Mouse (Mus musculus): ENCODE data around the gene Jak2. TPM values are rescaled to one million over a fixed set of nuclear protein-coding genes. Genes with fewer than 3 reads are reported as not detected.

The Jak2 gene
- polyA plus RNA-seq, 1 experiment from 2014 or later: 8.8 TPM

DNA sequence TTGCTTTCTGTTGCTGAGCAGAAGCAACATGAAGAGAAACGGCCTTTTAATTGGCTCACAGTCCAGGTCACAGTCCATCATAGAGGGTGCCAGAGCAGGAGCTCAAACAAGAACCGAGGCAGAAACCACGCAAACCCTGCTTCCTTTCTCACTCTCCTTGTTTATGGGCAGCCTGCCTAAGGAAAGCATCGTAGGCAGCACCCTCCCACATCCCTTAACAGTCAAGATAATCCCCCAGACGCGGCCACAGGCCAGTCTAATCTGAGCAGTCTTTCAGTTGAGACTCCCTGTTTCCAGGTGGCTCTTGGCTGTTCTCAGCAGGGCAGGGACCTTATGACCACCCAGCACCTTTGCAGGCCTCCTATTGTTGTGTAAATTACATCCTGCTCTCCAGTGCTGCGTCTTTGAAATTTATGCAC is 33.8 kb downstream of the Jak2 start:
- H3K27me3 ChIP-seq: no peaks in the 10 kb centered on the region
- 37% methylated on average over 7 of the region's 7 CpGs for WGBS
- no peak overlapping the region for H3K9ac ChIP-seq
- H3K4me2 ChIP-seq: no peak overlapping the region
- no peaks in the 10 kb centered on the region for H3K9me3 ChIP-seq (replicated peaks)
- H3K4me3 ChIP-seq (replicated peaks): no peak overlapping the region
- ATAC-seq (replicated peaks; ENCODE audit: low FRiP score): no peak
- 0 out of 2 replicates have a peak, but pooled peaks cover 6% of the 10 kb centered on the region for H3K4me1 ChIP-seq
- peaks cover 30% of the 10 kb centered on the region for H3K36me3 ChIP-seq
- no peak overlapping the region for H3K27ac ChIP-seq

DNA sequence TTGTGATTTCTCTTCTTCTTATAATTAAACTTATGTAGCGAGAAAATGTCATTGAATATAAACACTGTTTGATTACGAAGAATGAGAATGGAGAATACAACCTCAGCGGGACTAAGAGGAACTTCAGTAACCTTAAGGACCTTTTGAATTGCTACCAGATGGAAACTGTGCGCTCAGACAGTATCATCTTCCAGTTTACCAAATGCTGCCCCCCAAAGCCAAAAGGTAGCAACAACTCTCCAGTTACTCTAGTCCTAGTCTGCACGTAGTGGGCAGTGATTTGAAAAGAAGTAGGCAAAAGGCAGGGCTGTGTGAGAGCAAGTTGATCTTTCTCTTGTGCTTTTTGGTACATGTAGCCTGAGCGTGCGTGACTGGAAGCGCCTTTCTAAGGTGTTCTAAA is 36.2 kb downstream of the Jak2 start:
- Histone ChIP-seq H3K27ac (no peak overlapping the region), H3K4me2 (no peak overlapping the region), H3K36me3 (peaks cover 43% of the 10 kb centered on the region), H3K27me3 (no peaks in the 10 kb centered on the region), H3K4me1 (0 out of 2 replicates have a peak, but pooled peaks cover 6% of the 10 kb centered on the region), H3K9me3 (replicated peaks) (no peaks in the 10 kb centered on the region), H3K9ac (no peak overlapping the region), H3K4me3 (replicated peaks) (no peak overlapping the region)
- ATAC-seq (replicated peaks; ENCODE audit: low FRiP score): no peak
- 72% methylated on average over 8 of the region's 8 CpGs for WGBS

DNA sequence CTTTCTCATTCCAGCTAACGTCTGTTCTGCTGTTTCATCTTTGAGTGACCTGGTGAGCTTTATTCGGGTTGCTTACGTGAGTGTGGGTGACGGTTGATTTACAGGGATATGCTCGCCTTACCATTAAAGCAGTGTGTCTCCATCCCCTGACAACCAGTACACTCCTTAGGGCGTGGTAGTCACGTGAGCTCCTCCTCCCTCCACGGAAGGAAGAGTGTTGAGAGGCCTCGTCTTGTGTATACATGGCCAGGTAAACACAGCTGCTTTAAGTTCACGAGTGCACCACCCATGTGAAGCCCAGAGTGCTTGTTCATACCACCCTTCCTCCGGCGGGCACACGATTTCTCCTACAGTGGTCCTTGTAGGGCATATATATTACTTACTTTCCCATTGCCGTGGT is 39.9 kb downstream of the Jak2 start:
- Histone ChIP-seq H3K36me3 (peaks cover 38% of the 10 kb centered on the region), H3K27ac (no peak overlapping the region), H3K4me2 (no peak overlapping the region), H3K4me3 (replicated peaks) (no peak overlapping the region), H3K4me1 (no peaks in the 10 kb centered on the region), H3K9ac (no peak overlapping the region), H3K9me3 (replicated peaks) (no peaks in the 10 kb centered on the region), H3K27me3 (no peaks in the 10 kb centered on the region)
- WGBS: 67% methylated on average over 14 of the region's 14 CpGs
- no peak for ATAC-seq (replicated peaks; ENCODE audit: low FRiP score)

DNA sequence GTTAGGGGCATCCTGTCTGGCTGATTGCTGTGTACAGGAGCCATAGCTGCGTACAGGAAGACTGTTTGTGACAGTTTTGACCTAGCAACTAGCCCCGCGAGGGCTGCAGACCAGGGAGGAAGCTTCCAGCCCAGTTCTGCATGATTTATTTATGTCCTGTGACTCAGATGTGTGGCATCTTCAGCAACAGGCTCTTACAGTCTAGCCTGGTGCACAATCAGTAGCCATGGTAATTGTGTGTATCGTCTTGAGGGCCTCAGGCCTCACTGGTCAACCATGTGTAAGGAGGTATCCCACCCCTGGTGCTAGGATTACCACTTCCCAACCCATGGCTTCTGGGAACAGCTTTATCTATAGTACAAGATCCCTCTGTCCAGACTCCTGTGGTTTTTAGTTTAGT is 40.9 kb downstream of the Jak2 start:
- peaks cover 39% of the 10 kb centered on the region for H3K36me3 ChIP-seq
- 48% methylated on average over 4 of the region's 4 CpGs for WGBS
- ATAC-seq (replicated peaks; ENCODE audit: low FRiP score): no peak

DNA sequence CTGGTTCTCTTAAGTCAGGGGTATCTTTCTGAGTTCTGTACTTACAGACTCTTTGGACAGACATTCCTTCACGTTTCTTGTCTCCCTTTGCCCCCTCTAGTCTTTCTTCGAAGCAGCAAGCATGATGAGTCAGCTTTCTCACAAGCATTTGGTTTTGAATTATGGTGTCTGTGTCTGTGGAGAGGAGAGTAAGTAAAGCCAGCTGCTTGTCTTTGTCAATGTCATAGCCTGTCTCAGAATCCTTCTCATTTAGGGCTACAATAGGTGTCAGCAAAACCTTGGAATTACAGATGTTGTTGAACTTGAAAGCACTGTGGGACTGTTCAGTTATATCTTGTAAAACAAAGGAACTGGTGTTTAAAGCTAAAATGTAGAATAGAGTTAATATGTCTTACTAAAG is 43.1 kb downstream of the Jak2 start:
- H3K27me3 ChIP-seq: no peaks in the 10 kb centered on the region
- no peak overlapping the region for H3K27ac ChIP-seq
- H3K9me3 ChIP-seq (replicated peaks): no peaks in the 10 kb centered on the region
- H3K4me3 ChIP-seq (replicated peaks): no peak overlapping the region
- no peak for ATAC-seq (replicated peaks; ENCODE audit: low FRiP score)
- no peaks in the 10 kb centered on the region for H3K4me1 ChIP-seq
- WGBS: 38% methylated on average over 2 of the region's 2 CpGs
- peaks cover 44% of the 10 kb centered on the region for H3K36me3 ChIP-seq
- no peak overlapping the region for H3K4me2 ChIP-seq
- H3K9ac ChIP-seq: no peak overlapping the region

More for the DNA sequence above, 40.9 kb downstream of the Jak2 start:
- no peak overlapping the region for H3K4me2 ChIP-seq
- H3K27ac ChIP-seq: no peak overlapping the region
- no peaks in the 10 kb centered on the region for H3K27me3 ChIP-seq
- no peaks in the 10 kb centered on the region for H3K9me3 ChIP-seq (replicated peaks)
- no peak overlapping the region for H3K4me3 ChIP-seq (replicated peaks)
- no peaks in the 10 kb centered on the region for H3K4me1 ChIP-seq
- H3K9ac ChIP-seq: no peak overlapping the region

DNA sequence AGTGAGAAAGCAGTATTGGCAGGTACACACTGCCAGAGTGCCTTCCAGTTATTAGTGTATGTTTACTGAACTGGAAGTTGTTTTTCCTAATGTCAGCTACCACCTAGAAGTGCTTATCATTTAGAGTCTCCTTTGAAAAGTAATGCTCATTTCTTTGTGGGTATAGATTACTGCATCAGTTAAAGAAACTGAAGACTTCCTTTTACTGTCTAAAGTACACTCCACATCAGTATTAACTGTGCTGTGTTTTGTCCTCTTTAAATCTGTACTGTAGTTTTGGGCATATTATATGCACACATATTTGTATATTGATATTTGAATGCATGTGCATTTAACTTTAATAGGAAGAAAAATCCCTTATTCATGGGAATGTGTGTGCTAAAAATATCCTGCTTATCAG is 44.5 kb downstream of the Jak2 start:
- Histone ChIP-seq H3K9me3 (replicated peaks) (no peaks in the 10 kb centered on the region), H3K4me2 (no peak overlapping the region), H3K36me3 (peaks cover 53% of the 10 kb centered on the region), H3K9ac (no peak overlapping the region), H3K4me3 (replicated peaks) (no peak overlapping the region), H3K4me1 (no peaks in the 10 kb centered on the region), H3K27me3 (no peaks in the 10 kb centered on the region), H3K27ac (no peak overlapping the region)
- no peak for ATAC-seq (replicated peaks; ENCODE audit: low FRiP score)

DNA sequence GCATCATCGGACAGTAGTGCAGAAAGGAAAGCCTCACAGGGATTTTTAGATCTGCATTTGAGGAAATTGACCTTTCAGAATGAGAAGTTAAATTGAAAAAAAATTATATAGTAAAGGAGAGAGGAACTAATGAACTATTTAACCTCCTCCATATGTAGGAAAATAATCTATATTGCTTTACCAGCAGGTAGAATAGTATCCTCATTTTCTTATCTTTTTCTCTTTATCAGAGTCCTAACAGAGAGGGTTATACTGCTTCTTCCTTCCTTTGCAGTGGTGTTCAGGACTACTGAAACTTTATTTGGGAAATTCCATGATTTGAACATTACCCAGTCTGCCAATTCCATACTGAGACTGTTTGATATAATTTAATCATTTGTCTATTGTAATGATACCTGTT is 45.7 kb downstream of the Jak2 start:
- H3K27ac ChIP-seq: no peak overlapping the region
- no peak overlapping the region for H3K9ac ChIP-seq
- ATAC-seq (replicated peaks; ENCODE audit: low FRiP score): no peak
- no peaks in the 10 kb centered on the region for H3K27me3 ChIP-seq
- no peaks in the 10 kb centered on the region for H3K9me3 ChIP-seq (replicated peaks)
- H3K4me1 ChIP-seq: no peaks in the 10 kb centered on the region
- no peak overlapping the region for H3K4me2 ChIP-seq
- H3K4me3 ChIP-seq (replicated peaks): no peak overlapping the region
- WGBS: 91% methylated on average over 1 of the region's 1 CpGs
- peaks cover 47% of the 10 kb centered on the region for H3K36me3 ChIP-seq

DNA sequence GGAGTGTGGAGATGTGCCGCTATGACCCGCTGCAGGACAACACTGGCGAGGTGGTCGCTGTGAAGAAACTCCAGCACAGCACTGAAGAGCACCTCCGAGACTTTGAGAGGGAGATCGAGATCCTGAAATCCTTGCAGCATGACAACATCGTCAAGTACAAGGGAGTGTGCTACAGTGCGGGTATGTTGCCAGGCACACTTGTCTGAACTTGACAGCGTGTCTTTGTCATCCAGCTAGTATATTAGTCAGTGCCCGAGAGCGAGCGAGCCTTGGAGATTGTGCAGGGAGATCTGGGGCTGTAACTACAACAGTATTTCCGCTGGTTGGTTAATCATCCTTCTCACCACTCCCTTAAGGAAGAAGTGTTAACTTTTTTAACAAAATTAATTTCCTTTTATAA is 49.3 kb downstream of the Jak2 start:
- no peaks in the 10 kb centered on the region for H3K9me3 ChIP-seq (replicated peaks)
- no peak overlapping the region for H3K4me3 ChIP-seq (replicated peaks)
- peaks cover 50% of the 10 kb centered on the region for H3K36me3 ChIP-seq
- H3K27me3 ChIP-seq: no peaks in the 10 kb centered on the region
- WGBS: 93% methylated on average over 13 of the region's 13 CpGs
- H3K4me2 ChIP-seq: no peak overlapping the region
- no peak for ATAC-seq (replicated peaks; ENCODE audit: low FRiP score)
- no peaks in the 10 kb centered on the region for H3K4me1 ChIP-seq
- no peak overlapping the region for H3K27ac ChIP-seq
- no peak overlapping the region for H3K9ac ChIP-seq

DNA sequence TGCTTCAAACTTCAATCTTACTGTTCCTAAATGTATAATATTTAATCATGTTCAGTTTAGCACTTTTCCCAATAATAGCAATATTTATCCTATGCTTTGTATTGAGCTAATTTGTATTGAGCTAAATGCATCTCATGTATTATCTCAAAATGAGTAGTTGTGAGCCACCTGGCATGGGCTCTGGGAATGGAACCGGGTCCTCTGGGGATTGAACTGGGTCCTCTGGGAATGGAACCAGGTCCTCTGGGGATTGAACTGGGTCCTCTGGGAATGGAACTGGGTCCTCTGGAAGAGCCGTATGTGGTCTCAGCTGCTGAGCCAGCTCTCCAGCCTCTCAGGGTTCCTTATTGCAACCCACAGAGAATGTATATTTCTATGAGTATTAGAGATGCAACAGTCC is 50.5 kb downstream of the Jak2 start:
- Histone ChIP-seq H3K36me3 (peaks cover 54% of the 10 kb centered on the region), H3K27me3 (no peaks in the 10 kb centered on the region), H3K4me2 (no peak overlapping the region), H3K27ac (no peak overlapping the region), H3K4me1 (no peaks in the 10 kb centered on the region), H3K4me3 (replicated peaks) (no peak overlapping the region), H3K9ac (no peak overlapping the region), H3K9me3 (replicated peaks) (no peaks in the 10 kb centered on the region)
- WGBS: 91% methylated on average over 2 of the region's 2 CpGs
- no peak for ATAC-seq (replicated peaks; ENCODE audit: low FRiP score)

DNA sequence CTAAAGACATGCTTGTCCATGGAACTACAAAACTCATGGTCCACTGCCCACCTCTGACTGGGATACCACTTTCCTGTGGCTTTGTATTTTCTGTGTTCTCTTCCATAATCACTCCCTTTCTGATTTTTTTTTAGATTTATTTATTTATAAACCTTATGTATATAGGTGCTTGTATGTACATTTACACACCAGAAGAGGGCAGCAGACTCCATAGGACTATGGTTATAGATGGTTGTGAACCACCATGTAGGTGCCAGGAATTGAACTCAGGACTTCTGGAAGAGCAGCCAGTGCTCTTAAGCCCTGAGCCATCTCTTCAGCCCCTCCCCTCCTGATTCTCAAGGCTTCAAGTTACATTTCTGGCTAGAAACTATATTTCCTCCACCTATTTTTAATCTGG is 57.2 kb downstream of the Jak2 start:
- H3K36me3 ChIP-seq: peaks cover 42% of the 10 kb centered on the region
- H3K9me3 ChIP-seq (replicated peaks): no peaks in the 10 kb centered on the region
- H3K4me3 ChIP-seq (replicated peaks): no peak overlapping the region
- no peak for ATAC-seq (replicated peaks; ENCODE audit: low FRiP score)
- no peak overlapping the region for H3K4me2 ChIP-seq
- H3K27ac ChIP-seq: no peak overlapping the region
- no peaks in the 10 kb centered on the region for H3K4me1 ChIP-seq
- no peaks in the 10 kb centered on the region for H3K27me3 ChIP-seq
- no peak overlapping the region for H3K9ac ChIP-seq

DNA sequence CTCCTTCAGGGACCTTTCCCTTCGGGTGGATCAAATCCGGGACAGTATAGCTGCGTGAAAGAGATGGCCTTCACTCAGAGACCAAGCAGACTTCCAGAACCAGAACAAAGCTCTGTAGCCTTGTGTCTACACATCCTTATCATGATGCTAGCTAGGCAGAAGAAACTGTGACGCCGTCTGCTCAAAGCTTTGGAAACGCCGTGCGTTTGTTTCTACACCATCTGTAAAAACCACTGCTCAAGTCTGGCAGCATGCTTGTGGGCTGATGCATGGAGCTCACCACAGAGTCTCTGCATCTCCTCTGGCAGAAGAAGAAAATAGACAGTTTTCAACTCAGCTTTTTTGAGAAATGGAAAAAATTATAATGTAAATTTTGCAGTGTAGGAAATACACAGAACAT is 60.2 kb downstream of the Jak2 start:
- Histone ChIP-seq H3K27me3 (no peaks in the 10 kb centered on the region), H3K36me3 (peaks cover 37% of the 10 kb centered on the region), H3K4me3 (replicated peaks) (no peak overlapping the region), H3K4me2 (no peak overlapping the region), H3K9me3 (replicated peaks) (0 out of 2 replicates have a peak, but pooled peaks cover 4% of the 10 kb centered on the region), H3K27ac (no peak overlapping the region), H3K4me1 (no peaks in the 10 kb centered on the region), H3K9ac (no peak overlapping the region)
- no peak for ATAC-seq (replicated peaks; ENCODE audit: low FRiP score)
- WGBS: 79% methylated on average over 8 of the region's 8 CpGs

DNA sequence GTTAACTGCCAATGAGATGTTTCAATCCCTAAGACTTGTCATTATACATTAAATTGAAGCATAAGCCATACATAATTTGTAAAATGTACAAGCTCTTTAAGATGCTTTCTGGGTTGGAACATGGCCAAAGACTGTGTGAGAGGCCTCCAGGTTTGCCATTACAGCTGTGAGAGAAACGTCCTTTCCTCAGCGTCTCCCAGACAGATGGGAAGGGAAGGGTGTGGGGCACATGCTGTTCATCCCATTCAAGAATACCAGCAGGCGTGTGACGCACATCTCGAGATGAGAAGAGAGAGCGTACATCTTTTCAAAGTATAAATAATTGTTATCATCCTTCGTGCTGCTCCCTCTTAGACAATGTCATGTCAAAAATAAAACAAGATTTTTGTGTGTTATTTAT is 61.0 kb downstream of the Jak2 start:
- Histone ChIP-seq H3K9ac (no peak overlapping the region), H3K27me3 (no peaks in the 10 kb centered on the region), H3K27ac (no peak overlapping the region), H3K4me3 (replicated peaks) (no peak overlapping the region), H3K9me3 (replicated peaks) (0 out of 2 replicates have a peak, but pooled peaks cover 4% of the 10 kb centered on the region), H3K4me1 (no peaks in the 10 kb centered on the region), H3K36me3 (peaks cover 37% of the 10 kb centered on the region), H3K4me2 (no peak overlapping the region)
- ATAC-seq (replicated peaks; ENCODE audit: low FRiP score): no peak
- 80% methylated on average over 7 of the region's 7 CpGs for WGBS

DNA sequence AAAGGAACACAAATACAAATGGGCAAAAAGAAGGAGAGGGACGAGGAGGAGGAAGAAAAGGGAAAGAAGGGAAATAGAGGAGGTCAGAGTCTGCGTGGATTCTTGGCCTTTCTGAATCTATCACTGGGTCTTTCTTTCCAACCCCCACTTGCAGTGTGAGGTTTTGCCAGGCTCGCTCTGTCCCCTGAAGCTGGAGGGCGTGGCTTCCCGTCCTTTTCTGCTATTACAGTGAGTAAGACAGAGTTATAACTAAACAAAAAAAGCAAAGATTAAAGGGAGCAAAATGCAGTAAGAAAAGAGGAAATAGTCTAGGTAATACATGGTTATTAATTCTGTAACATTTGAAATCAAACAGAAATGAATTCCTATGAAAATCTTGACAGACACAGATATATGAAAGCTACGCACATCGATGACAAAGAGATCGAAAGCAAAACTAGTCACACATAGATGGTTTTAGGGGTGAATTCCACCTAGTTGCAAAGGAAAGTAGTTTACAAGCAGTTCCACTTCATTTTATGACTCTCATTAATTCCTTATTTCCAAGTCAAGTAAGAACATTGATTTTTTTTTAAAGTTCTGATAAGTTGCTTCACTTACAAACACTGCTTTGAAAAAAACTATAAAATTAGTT is 71.9 kb downstream of the Jak2 start:
- Histone ChIP-seq H3K4me2 (no peak overlapping the region), H3K9me3 (replicated peaks) (no peaks in the 10 kb centered on the region), H3K4me3 (replicated peaks) (no peak overlapping the region), H3K27me3 (0 out of 2 replicates have a peak, but pooled peaks cover 2% of the 10 kb centered on the region), H3K27ac (no peak overlapping the region), H3K36me3 (no peaks in the 10 kb centered on the region), H3K4me1 (peaks cover 8% of the 10 kb centered on the region; the same call in 1 of the 2 replicates), H3K9ac (no peak overlapping the region)
- WGBS: 76% methylated on average over 8 of the region's 8 CpGs
- no peak for ATAC-seq (replicated peaks; ENCODE audit: low FRiP score)

Data from kidney, embryonic 15.5 days (tissue).